Mouse (Mus musculus) embryonic facial prominence, embryonic 13.5 days (tissue): ENCODE data around the gene Dppa4. TPM values are rescaled to one million over a fixed set of nuclear protein-coding genes. Genes with fewer than 3 reads are reported as not detected.

Experiments used
- ATAC-seq: fragments of 200-750 bp; cut with Nextera tagmentation; 2 replicates; pipeline ENCODE4 v1.8.0; 2017; ENCODE audit warnings: low read depth; ENCODE audit not compliant: insufficient number of reproducible peaks, insufficient read depth, low FRiP score, low TSS enrichment
- H3K27ac ChIP-seq: fragments of 300-500 bp; sonication (generic); 2 replicates; pipeline ENCODE4 v1.5.1; 2015; ENCODE audit warnings: moderate library complexity, mild to moderate bottlenecking, inconsistent platforms
- H3K27me3 ChIP-seq: fragments of 300-500 bp; sonication (generic); 2 replicates; pipeline ENCODE4 v1.6.1; 2015; ENCODE audit warnings: mild to moderate bottlenecking, inconsistent platforms
- H3K36me3 ChIP-seq: fragments of 300-500 bp; sonication (generic); 2 replicates; pipeline ENCODE4 v1.6.1; 2015; ENCODE audit warnings: mild to moderate bottlenecking, inconsistent platforms
- H3K4me1 ChIP-seq: fragments of 300-500 bp; sonication (generic); 2 replicates; pipeline ENCODE4 v1.6.1; 2015; ENCODE audit warnings: inconsistent platforms
- H3K4me2 ChIP-seq: fragments of 300-500 bp; sonication (generic); 2 replicates; pipeline ENCODE4 v1.6.1; 2015; ENCODE audit warnings: moderate library complexity, mild to moderate bottlenecking, inconsistent platforms
- H3K4me3 ChIP-seq: fragments of 300-500 bp; sonication (generic); 2 replicates; pipeline ENCODE4 v1.5.1; 2015; ENCODE audit warnings: mild to moderate bottlenecking, inconsistent platforms
- H3K9ac ChIP-seq: fragments of 300-500 bp; sonication (generic); 2 replicates; pipeline ENCODE4 v1.6.1; 2015; ENCODE audit warnings: mild to moderate bottlenecking, inconsistent platforms
- H3K9me3 ChIP-seq: fragments of 300-500 bp; sonication (generic); 2 replicates; pipeline ENCODE4 v1.6.1; 2016; ENCODE audit warnings: inconsistent platforms
- WGBS: fragments of 180-500 bp; shearing (Covaris S2); methylation state at CpG from one replicate; pipeline ENCODE4 v1.1.7; 2015; ENCODE audit warnings: mixed read lengths; 5-methylcytosine and 5-hydroxymethylcytosine counted together
- polyA plus RNA-seq: library from polyadenylated mRNA; unstranded; fragments of >200 nt; fragmentation: Nextera tagmentation; extraction: Ambion mirVana; gene quantifications from 2 replicates; pipeline ENCODE4 v1.2.1, GENCODE M21; 2015

Gene Dppa4
- polyA plus RNA-seq = not detected in 2 replicates

GRCm38 (mm10) chr16:48283517-48283916, at the start of gene Dppa4:
TSS of gene Dppa4 (plus strand) at chr16:48283733.
- Histone ChIP-seq H3K4me2 (no peak within 1 kb of the TSS), H3K4me3 (no peak within 1 kb of the TSS), H3K9ac (no peak within 1 kb of the TSS), H3K36me3 (no peaks in the 10 kb centered on the region), H3K9me3 (peaks cover 4% of the 10 kb centered on the region; the same call in 1 of the 2 replicates), H3K4me1 (no peaks in the 10 kb centered on the region), H3K27ac (no peak within 1 kb of the TSS), H3K27me3 (no peaks in the 10 kb centered on the region)
- 77% methylated on average over 4 of the region's 4 CpGs for WGBS
- no peak for ATAC-seq

DNA sequence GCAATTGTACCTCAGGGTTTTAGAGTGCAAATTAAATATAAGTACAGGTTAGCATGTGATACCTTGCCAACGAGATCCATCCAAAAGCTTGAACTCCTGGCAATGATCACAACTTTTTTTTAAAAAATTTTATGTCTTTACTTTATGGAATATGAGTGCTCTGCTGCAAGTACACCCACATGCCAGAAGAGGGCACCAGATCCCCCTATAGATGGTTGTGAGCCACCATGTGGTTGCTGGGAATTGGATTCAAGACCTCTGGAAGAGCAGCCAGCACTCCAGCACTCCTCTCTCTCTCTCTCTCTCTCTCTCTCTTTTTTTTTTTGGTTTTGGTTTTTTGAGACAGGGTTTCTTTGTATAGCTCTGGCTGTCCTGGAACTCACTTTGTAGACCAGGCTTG, 48.5 kb upstream of the Dppa4 start:
- H3K4me2 ChIP-seq = no peak overlapping the region
- no peak overlapping the region for H3K4me3 ChIP-seq
- 80% methylated on average over 1 of the region's 1 CpGs for WGBS
- no peak for ATAC-seq
- H3K27me3 ChIP-seq = no peaks in the 10 kb centered on the region
- H3K27ac ChIP-seq = no peak overlapping the region
- H3K4me1 ChIP-seq = no peaks in the 10 kb centered on the region
- H3K9me3 ChIP-seq = no peaks in the 10 kb centered on the region
- no peak overlapping the region for H3K9ac ChIP-seq
- H3K36me3 ChIP-seq = no peaks in the 10 kb centered on the region

DNA sequence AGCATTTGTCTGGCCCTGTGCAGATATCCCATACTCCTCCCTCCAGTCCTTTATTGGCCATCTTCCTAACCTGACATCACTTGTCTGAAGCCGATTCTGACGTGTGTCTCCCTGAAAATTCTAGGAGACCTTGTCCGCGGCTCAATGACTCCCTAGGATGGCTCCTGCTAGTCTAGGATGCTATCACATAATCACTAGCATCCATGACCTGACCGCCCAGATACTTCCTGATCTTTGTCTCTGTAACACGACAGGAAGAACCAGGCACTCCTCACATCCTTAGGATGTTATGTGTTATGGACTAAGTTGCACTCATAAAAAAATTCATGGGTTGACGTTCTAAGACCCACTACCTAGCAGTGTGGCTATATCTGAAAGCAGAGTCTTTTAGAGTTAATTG, 45.9 kb upstream of the Dppa4 start:
- Histone ChIP-seq H3K4me3 (no peak overlapping the region), H3K4me1 (no peaks in the 10 kb centered on the region), H3K27ac (no peak overlapping the region), H3K36me3 (no peaks in the 10 kb centered on the region), H3K9me3 (no peaks in the 10 kb centered on the region), H3K9ac (no peak overlapping the region), H3K4me2 (no peak overlapping the region), H3K27me3 (no peaks in the 10 kb centered on the region)
- ATAC-seq = no peak
- 86% methylated on average over 7 of the region's 7 CpGs for WGBS

- no peak for ATAC-seq
- no peaks in the 10 kb centered on the region for H3K4me1 ChIP-seq
- WGBS = 83% methylated on average over 2 of the region's 2 CpGs
- H3K4me3 ChIP-seq = no peak overlapping the region
- H3K27me3 ChIP-seq = no peaks in the 10 kb centered on the region
- H3K9me3 ChIP-seq = no peaks in the 10 kb centered on the region
- H3K9ac ChIP-seq = no peak overlapping the region
- H3K36me3 ChIP-seq = no peaks in the 10 kb centered on the region
- H3K27ac ChIP-seq = no peak overlapping the region
- no peak overlapping the region for H3K4me2 ChIP-seq
Measured at GRCm38 (mm10) chr16:48247044-48247661, 36.4 kb upstream of the Dppa4 start.

DNA sequence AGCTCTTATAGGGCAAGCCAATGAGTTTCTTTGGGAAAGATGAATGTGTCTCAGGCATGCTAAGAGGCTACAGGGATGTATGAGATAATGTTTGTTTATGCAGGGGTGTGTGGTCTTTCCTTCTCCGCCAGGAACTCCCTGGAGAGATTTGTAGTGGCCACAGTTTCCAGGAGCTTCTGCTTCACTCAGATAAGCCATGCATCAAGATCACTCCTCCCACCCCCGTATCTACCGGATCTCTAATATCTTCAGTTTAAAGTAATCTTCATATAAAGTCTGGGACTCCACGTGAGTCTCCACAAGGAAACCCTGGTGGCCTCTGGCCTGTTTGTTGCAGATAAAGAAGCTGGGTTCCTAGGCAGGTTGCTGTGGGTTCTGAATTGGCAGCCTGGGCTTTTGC, 30.7 kb upstream of the Dppa4 start:
- peaks cover 4% of the 10 kb centered on the region; the same call in 1 of the 2 replicates for H3K9me3 ChIP-seq
- no peaks in the 10 kb centered on the region for H3K27me3 ChIP-seq
- WGBS = 71% methylated on average over 4 of the region's 4 CpGs
- H3K9ac ChIP-seq = no peak overlapping the region
- no peak overlapping the region for H3K4me3 ChIP-seq
- no peaks in the 10 kb centered on the region for H3K36me3 ChIP-seq
- no peak overlapping the region for H3K4me2 ChIP-seq
- no peak for ATAC-seq
- H3K4me1 ChIP-seq = no peaks in the 10 kb centered on the region
- no peak overlapping the region for H3K27ac ChIP-seq

DNA sequence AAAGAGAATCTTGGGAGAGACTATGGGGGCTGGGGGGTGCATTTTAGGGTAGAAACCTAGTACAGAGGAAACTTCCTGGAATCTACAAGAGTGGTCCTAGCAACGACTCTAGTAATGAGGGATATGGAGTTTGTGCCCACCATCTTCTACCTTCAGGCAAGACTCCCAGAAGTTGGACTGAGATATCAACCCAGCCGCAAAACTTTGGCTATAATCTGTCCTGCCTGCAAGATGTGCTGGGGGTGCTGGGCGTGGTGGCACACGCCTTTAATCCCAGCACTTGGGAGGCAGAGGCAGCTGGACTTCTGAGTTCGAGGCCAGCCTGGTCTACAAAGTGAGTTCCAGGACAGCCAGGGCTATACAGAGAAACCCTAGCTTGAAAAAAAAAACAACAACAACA, 28.9 kb upstream of the Dppa4 start:
- Histone ChIP-seq H3K4me1 (no peaks in the 10 kb centered on the region), H3K36me3 (no peaks in the 10 kb centered on the region), H3K9me3 (peaks cover 4% of the 10 kb centered on the region; the same call in 1 of the 2 replicates), H3K27me3 (no peaks in the 10 kb centered on the region), H3K4me2 (no peak overlapping the region), H3K9ac (no peak overlapping the region), H3K4me3 (no peak overlapping the region), H3K27ac (no peak overlapping the region)
- ATAC-seq = no peak
- WGBS = 92% methylated on average over 5 of the region's 5 CpGs

- no peaks in the 10 kb centered on the region for H3K36me3 ChIP-seq
- no peaks in the 10 kb centered on the region for H3K27me3 ChIP-seq
- 92% methylated on average over 4 of the region's 4 CpGs for WGBS
- no peak overlapping the region for H3K27ac ChIP-seq
- no peak overlapping the region for H3K4me2 ChIP-seq
- peaks cover 4% of the 10 kb centered on the region; the same call in 1 of the 2 replicates for H3K9me3 ChIP-seq
- H3K9ac ChIP-seq = no peak overlapping the region
- H3K4me3 ChIP-seq = no peak overlapping the region
- H3K4me1 ChIP-seq = no peaks in the 10 kb centered on the region
- ATAC-seq = no peak
Measured at GRCm38 (mm10) chr16:48259519-48259918, 24.0 kb upstream of the Dppa4 start.

DNA sequence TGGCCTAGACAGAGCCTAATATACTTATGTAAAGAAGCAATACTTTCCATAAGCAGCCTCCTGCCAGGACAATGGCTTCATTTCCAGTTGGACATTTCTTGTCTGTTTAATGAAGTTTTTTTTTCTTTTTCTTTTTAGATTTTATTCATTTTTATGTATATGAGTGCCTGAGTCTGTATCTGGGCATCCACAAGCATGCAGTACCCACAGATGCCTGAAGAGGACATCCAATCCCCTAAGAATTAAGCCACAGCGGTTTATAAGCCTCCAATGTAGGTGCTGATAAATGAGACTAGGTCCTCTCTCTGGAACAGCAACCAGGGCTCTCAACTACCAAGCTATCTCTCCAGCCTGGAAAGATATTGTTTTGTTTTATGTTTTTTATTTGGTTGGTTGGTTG, 20.6 kb upstream of the Dppa4 start:
- H3K9ac ChIP-seq = no peak overlapping the region
- H3K4me2 ChIP-seq = no peak overlapping the region
- no peaks in the 10 kb centered on the region for H3K9me3 ChIP-seq
- WGBS = 74% methylated on average over 1 of the region's 1 CpGs
- H3K4me3 ChIP-seq = no peak overlapping the region
- no peaks in the 10 kb centered on the region for H3K36me3 ChIP-seq
- no peaks in the 10 kb centered on the region for H3K4me1 ChIP-seq
- ATAC-seq = no peak
- no peak overlapping the region for H3K27ac ChIP-seq
- no peaks in the 10 kb centered on the region for H3K27me3 ChIP-seq

DNA sequence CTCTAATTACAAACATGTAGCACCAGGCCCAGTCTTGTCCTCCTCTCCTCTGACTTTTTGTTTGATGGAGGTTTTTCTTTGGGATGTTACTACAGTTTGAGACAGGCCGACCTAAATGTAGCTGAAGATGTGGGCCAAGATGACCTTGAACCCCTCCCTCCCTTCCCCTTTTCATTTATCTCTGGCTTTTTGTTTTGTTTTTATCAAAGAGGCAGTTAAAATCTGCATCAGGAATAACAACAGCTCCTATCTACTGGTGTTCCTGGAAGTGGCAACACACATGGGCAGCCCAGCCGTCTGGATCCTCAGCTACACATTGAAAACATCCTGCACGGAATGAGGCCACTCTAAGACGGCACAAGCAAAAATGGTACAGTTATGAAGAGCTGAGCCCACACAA, 17.7 kb upstream of the Dppa4 start:
- Histone ChIP-seq H3K9ac (no peak overlapping the region), H3K4me3 (no peak overlapping the region), H3K27me3 (no peaks in the 10 kb centered on the region), H3K9me3 (no peaks in the 10 kb centered on the region), H3K4me2 (no peak overlapping the region), H3K36me3 (no peaks in the 10 kb centered on the region), H3K27ac (no peak overlapping the region), H3K4me1 (no peaks in the 10 kb centered on the region)
- WGBS = 82% methylated on average over 4 of the region's 4 CpGs
- ATAC-seq = no peak

GRCm38 (mm10) chr16:48276940-48277339, 6.6 kb upstream of the Dppa4 start:
- no peaks in the 10 kb centered on the region for H3K36me3 ChIP-seq
- H3K9ac ChIP-seq = no peak overlapping the region
- H3K27me3 ChIP-seq = no peaks in the 10 kb centered on the region
- H3K4me1 ChIP-seq = no peaks in the 10 kb centered on the region
- no peak overlapping the region for H3K4me2 ChIP-seq
- no peak for ATAC-seq
- peaks cover 4% of the 10 kb centered on the region; the same call in 1 of the 2 replicates for H3K9me3 ChIP-seq
- no peak overlapping the region for H3K4me3 ChIP-seq
- no peak overlapping the region for H3K27ac ChIP-seq
- WGBS = 68% methylated on average over 4 of the region's 4 CpGs

- Histone ChIP-seq H3K9ac (no peak overlapping the region), H3K4me3 (no peak overlapping the region), H3K36me3 (no peaks in the 10 kb centered on the region), H3K4me2 (no peak overlapping the region), H3K4me1 (no peaks in the 10 kb centered on the region), H3K9me3 (peaks cover 4% of the 10 kb centered on the region; the same call in 1 of the 2 replicates), H3K27ac (no peak overlapping the region), H3K27me3 (no peaks in the 10 kb centered on the region)
- 94% methylated on average over 4 of the region's 4 CpGs for WGBS
- ATAC-seq = no peak
Measured at GRCm38 (mm10) chr16:48280883-48281282, 2.6 kb upstream of the Dppa4 start.

DNA sequence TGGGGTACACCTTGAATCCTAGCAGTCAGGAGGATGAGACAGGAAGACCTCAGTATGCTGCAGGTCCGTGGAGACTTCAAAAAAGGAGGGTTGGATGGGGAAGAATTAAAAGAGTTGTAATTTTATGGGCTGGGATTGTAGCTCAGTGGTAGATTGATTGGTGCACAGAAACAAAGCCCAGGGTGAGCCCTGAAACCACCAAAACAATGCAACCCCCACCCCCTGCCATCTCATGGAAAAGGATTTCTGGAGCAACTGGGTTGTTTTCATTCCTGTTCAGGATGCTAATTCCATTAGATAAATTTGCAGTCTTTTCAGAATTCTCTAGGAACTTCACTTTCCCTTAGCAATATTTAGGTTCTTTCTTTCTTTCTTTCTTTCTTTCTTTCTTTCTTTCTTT, 732 bp upstream of the Dppa4 start:
- H3K4me1 ChIP-seq = no peaks in the 10 kb centered on the region
- no peak overlapping the region for H3K27ac ChIP-seq
- 80% methylated on average over 1 of the region's 1 CpGs for WGBS
- H3K27me3 ChIP-seq = no peaks in the 10 kb centered on the region
- H3K9ac ChIP-seq = no peak overlapping the region
- ATAC-seq = no peak
- H3K4me3 ChIP-seq = no peak overlapping the region
- H3K36me3 ChIP-seq = no peaks in the 10 kb centered on the region
- peaks cover 4% of the 10 kb centered on the region; the same call in 1 of the 2 replicates for H3K9me3 ChIP-seq
- no peak overlapping the region for H3K4me2 ChIP-seq
